Mouse (Mus musculus): ENCODE measurements around the gene Tox4.
A peak's percentile ranks its signal among the peaks of the same experiment; 100 is the strongest.
"Not testable (repeated sequence)": the region's sequence is repeated elsewhere in the genome, so short reads cannot be mapped to it uniquely, and the experiment has no call there.

Tox4 gene

DNA sequence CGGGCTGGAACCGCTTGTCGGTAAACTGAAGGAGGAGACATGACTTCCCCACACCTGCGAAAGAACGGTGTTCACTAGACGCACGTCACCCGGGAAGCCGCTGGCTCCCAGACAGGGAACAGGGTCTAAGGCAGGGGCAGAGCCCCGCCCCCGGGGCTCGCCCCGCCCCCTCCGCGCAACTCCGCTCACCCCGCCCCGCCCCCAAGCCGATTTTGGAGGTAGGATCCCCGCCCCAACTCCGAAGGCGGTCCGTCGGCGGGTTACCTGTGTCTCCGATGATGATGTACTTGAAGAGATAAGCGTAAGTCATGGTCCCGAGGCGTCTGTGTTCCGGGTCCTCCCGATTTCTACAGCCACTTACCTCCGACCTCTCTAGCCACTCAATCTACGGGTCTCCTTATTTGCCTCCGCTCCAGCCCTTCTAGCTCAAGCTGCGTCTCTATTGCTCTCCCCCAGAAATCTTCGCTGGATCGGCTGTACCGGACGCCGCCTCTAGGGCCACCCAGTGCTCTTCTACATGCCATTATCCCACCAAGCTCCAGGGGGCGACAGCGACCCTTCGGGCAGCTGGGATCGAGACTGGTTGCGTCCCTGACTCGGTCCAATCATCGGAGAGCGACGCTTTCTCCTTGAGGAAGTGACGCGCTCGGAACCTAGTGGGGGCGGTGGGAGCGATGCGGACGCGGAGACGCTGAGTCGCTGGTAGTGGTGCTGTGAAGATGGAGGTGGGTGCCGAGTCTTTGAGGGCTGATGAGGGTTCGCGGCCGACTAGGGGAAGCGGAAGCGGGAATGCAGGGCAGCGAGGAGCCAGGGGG is at the start of gene Tox4, which contains the start of gene Rab2b:
Gene Tox4, plus strand, starts transcription at position 215 of the 815 bp plus-strand sequence.
Gene Rab2b, minus strand, starts transcription at position 614 of the 815 bp plus-strand sequence.
- peak; percentile 98 for DNase-seq (ENCODE audit: low spot score)

GRCm38 (mm10) chr14:52232249-52232648 is 46.7 kb upstream of the Tox4 start:
- DNase-seq (ENCODE audit: low spot score) = no peak

DNA sequence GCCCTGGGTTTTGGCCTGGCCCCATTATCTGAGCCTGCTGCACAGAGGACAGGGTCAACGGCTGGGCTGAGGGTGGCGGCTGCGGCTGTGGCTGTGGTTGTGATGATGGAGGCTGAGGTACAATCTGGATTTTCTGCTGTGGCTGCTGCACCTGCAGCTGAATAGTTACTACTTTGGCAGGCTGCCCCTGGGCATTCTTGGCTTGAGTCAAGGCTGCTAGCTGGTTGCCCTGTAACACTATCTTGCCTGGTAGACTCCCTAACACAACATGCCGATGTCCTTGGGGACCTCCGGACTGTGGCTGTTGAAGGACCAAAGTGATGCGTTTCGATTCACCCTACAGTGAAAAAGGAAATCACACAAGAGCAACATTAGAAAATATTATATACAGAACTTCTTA is 43.8 kb upstream of the Tox4 start:
- no peak for DNase-seq (ENCODE audit: low spot score)

DNA sequence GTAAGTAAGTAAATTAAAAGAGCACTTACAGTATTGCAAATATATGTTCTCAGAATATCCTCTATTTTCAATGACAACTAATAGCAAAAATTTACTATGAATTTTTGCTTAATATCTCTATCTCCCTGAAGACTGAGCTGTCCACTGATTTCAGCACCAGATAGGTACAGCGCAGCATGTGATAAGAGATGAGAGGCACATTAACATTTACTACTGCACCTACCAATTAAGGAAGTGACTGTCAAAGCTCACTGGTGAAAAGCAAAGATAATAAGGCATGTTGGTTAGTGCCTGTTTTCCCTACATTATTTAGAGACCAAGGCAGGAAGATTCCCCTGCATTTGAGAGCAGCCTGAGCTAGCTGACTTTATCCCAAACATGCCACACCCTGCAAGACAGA is 42.7 kb upstream of the Tox4 start:
- no peak for DNase-seq (ENCODE audit: low spot score)

- peak; percentile 99 for DNase-seq (ENCODE audit: low spot score)
These were observed 34.8 kb upstream of the Tox4 start for GRCm38 (mm10) chr14:52244041-52244689.

DNA sequence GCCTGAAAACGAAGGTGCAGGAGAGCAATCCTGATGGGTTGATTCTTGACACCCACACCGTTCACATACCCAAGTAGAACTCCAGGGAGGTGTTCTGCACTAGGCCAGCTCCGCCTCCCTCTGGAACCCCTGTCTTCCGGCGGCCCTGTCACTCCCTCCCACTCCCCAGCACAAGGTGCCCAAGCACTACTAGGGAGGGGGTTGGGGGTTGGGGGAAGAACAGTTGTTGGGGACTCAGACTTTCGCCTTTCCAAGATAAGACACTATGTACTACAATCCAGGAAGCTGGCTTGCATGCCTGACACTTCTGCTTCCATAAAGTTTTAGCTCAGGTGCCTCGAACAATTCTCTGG is 34.3 kb upstream of the Tox4 start:
- DNase-seq (ENCODE audit: low spot score) = no peak

- no peak for DNase-seq (ENCODE audit: low spot score)
These were observed 32.8 kb upstream of the Tox4 start for GRCm38 (mm10) chr14:52246129-52246528.

- DNase-seq (ENCODE audit: low spot score) = peak; percentile 7
These were observed 22.4 kb upstream of the Tox4 start for GRCm38 (mm10) chr14:52256311-52257175.

GRCm38 (mm10) chr14:52257484-52258213 is 21.3 kb upstream of the Tox4 start, which contains the start of gene Chd8:
Gene Chd8 (minus strand): TSS chr14:52257780.
- peak; percentile 98 for DNase-seq (ENCODE audit: low spot score)

- DNase-seq (ENCODE audit: low spot score) = no peak
These were observed 6.2 kb upstream of the Tox4 start for GRCm38 (mm10) chr14:52272781-52273180.

GRCm38 (mm10) chr14:52277210-52277609 is 1.7 kb upstream of the Tox4 start:
- no peak for DNase-seq (ENCODE audit: low spot score)

DNA sequence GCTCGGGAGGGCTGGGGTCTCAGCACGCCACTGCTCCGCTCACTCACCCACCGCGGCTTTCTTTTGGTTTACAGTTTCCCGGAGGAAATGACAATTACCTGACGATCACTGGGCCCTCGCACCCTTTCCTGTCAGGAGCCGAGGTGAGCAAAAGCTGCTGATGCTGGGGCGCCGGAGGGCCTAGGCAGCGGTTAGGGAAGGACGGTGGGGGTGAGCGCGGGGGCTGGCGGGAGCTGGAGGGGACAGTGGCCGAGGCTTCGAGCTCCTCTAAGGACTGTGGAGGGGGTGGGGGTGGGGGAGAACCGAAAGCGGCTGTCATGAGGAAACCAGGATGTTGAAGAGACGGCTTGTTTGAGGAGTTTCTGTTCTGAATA is 788 bp downstream of the Tox4 start:
- DNase-seq (ENCODE audit: low spot score) = no peak

- no peak for DNase-seq (ENCODE audit: low spot score)
These were observed 4.7 kb downstream of the Tox4 start for GRCm38 (mm10) chr14:52283629-52284028.

DNA sequence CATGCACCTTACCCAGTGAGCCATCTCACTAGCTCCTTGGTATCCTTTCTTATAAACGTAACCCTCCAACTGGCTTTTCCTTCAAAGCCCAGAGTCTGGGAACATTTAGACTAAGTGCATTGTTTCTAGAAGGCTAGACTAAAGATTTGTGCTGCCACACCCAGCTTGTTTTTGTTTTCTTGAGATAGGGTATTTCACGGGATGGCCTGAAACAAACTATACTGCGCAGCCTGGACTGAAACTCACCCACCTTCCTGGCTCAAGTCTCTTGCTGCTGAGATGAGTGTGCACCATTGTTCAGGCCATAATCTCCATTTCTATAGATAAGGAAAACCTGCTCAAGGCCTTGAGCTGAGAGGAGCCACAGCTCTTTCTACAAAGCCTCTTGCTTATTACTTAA is 5.2 kb downstream of the Tox4 start:
- no peak for DNase-seq (ENCODE audit: low spot score)

DNA sequence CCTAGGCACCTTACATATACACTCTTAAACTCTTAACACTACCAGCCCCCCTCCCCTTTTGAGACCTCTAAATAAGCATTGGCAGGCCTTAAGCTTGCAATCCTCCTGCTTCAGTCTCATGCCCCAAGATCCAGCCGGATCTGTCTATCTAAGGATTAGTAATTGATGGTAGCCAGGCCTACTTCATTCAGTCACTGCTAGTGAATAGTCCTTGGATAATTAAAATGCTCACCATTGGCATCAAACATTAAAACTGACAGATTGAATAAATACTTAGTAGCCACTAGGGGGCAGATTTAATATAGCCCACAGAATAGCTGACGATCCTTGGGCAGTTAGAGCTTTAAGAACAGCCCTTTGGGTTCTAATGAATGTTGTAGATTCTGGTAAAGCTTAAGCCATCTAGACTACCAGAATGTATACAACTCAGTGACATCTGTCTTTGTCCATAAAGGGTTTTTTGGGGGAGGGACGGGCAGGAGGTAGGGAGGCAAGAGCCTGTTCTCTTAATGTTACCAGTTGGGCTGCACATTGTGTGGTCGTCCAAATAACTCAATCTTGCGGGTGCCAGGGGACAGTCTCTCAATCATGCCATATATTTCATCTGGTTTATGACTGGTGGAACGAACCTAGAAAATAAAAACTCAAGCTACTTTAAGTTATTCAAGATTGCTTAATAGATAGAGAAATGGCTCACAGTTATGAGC is 16.8 kb downstream of the Tox4 start:
- DNase-seq (ENCODE audit: low spot score) = no peak

DNA sequence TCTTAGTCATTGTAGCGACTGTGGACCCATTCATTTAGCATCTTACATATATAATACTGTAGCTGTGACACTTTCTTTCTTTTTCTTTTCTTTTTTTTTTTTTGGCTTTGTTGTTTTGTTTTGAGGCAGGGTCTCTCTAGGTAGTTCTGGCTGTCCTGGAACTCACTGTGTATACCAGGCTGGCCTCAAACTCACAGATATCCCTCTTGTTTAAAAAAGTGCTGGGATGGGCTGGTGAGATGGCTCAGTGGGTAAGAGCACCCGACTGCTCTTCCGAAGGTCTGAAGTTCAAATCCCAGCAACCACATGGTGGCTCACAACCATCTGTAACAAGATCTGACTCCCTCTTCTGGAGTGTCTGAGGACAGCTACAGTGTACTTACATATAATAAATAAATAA is 24.6 kb downstream of the Tox4 start:
- not testable (repeated sequence) for DNase-seq (ENCODE audit: low spot score)

- DNase-seq (ENCODE audit: low spot score) = peak; percentile 95
These were observed 25.8 kb downstream of the Tox4 start, which contains the start of gene Mettl3 for GRCm38 (mm10) chr14:52304644-52305271. Gene Mettl3 (minus strand): TSS chr14:52305128.

GRCm38 (mm10) chr14:52306100-52306499 is 27.2 kb downstream of the Tox4 start:
- DNase-seq (ENCODE audit: low spot score) = no peak

GRCm38 (mm10) chr14:52310343-52310742 is 31.4 kb downstream of the Tox4 start:
- DNase-seq (ENCODE audit: low spot score) = not testable (repeated sequence)

- DNase-seq (ENCODE audit: low spot score) = no peak
These were observed 32.0 kb downstream of the Tox4 start for GRCm38 (mm10) chr14:52310906-52311305.

Data from lung, postnatal 25 days (tissue).